Mouse (Mus musculus) midbrain, embryonic 10.5 days (tissue): ENCODE results near the gene Pglyrp1. TPM values are rescaled to one million over a fixed set of nuclear protein-coding genes. Genes with fewer than 3 reads are reported as not detected.
A peak's percentile ranks its signal among the peaks of the same experiment; 100 is the strongest.
"Not testable (repeated sequence)": the region's sequence is repeated elsewhere in the genome, so short reads cannot be mapped to it uniquely, and the experiment has no call there.

Experiments
- DNase-seq: peaks from one replicate; pipeline ENCODE4 v3.0.0-alpha.2; 2017; ENCODE audit warnings: low spot score
- H3K27ac ChIP-seq: fragments of 300-500 bp; sonication (generic); replicated peaks from 2 replicates; pipeline ENCODE4 v1.5.1; 2016; ENCODE audit warnings: mild to moderate bottlenecking
- H3K27me3 ChIP-seq: fragments of 300-500 bp; sonication (generic); 2 replicates; pipeline ENCODE4 v1.6.1; 2016; ENCODE audit warnings: low read depth, mild to moderate bottlenecking; ENCODE audit not compliant: poor library complexity, severe bottlenecking
- H3K36me3 ChIP-seq: fragments of 300-500 bp; sonication (generic); 2 replicates; pipeline ENCODE4 v1.6.1; 2016; ENCODE audit warnings: mild to moderate bottlenecking, moderate library complexity
- H3K4me1 ChIP-seq: fragments of 300-500 bp; sonication (generic); 2 replicates; pipeline ENCODE4 v1.6.1; 2016
- H3K4me3 ChIP-seq: fragments of 300-500 bp; sonication (generic); 2 replicates; pipeline ENCODE4 v1.5.1; 2016; ENCODE audit warnings: mild to moderate bottlenecking, moderate library complexity
- H3K9me3 ChIP-seq: fragments of 300-500 bp; sonication (generic); replicated peaks from 2 replicates; pipeline ENCODE4 v1.6.1; 2016; ENCODE audit warnings: mild to moderate bottlenecking
- WGBS: fragments of 180-500 bp; shearing (Covaris S2); methylation state at CpG from one replicate; pipeline ENCODE4 v1.1.7; 2016; 5-methylcytosine and 5-hydroxymethylcytosine counted together
- polyA plus RNA-seq: library from polyadenylated mRNA; unstranded; fragments of >200 nt; fragmentation: Nextera tagmentation; extraction: Ambion mirVana; gene quantifications from 2 replicates; pipeline ENCODE4 v1.2.1, GENCODE M21; 2016

Gene Pglyrp1
- 1.6 and 1.7 TPM in 2 replicates for polyA plus RNA-seq

DNA sequence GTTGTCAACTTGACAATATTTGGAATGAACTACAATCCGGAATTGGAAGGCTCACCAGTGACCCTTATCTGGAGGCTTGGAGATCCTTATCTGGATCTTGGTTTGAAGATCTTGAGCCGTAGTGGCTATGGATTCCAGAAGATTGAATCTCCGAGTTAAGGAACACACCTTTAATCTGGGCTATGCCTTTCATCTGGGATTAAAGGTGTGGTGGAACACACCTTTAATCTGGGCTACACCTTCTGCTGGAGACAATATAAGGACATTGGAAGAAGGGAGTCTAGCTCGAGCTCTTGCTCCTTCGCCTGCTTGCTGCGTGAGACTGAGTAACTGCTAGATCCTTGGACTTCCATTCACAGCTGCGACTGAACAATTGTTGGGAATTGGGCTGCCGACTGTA, at the start of gene Pglyrp1:
Gene Pglyrp1, plus strand, starts transcription at position 301 of the 400 bp plus-strand sequence.
- H3K27me3 ChIP-seq, H3K27ac ChIP-seq, H3K4me3 ChIP-seq, H3K36me3 ChIP-seq, DNase-seq: not testable (repeated sequence)
- 100% methylated on average over 1 of the region's 8 CpGs for WGBS
- H3K9me3 ChIP-seq: peaks cover 13% of the 10 kb centered on the region
- peaks cover 11% of the 10 kb centered on the region for H3K4me1 ChIP-seq

DNA sequence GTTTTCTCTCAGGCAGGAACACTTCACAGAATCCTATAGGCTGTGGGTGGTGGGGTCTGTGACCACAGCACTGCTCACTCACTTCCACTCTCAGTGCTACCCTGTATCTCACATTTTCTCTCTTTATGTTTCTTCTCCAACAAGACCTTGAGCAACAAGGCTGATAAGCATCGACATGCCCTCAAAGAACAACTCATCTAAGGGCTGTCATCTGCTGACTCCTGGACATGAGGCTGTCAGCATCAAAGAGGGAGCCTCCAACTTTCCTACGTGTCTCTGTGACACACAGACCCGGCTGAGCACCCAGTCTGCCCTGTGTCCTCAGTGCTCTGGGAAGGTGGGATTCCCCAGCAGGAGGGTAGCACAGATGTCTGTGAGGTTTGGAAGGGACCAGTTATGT, 49.6 kb upstream of the Pglyrp1 start, which contains the start of gene Psg17:
Gene Psg17, minus strand, starts transcription at position 101 of the 400 bp plus-strand sequence.
- Histone ChIP-seq H3K4me3 (no peak within 1 kb of the TSS), H3K9me3 (no peaks in the 10 kb centered on the region), H3K4me1 (no peaks in the 10 kb centered on the region), H3K36me3 (no peaks in the 10 kb centered on the region), H3K27ac (no peak within 1 kb of the TSS), H3K27me3 (no peaks in the 10 kb centered on the region)
- no peak for DNase-seq
- 75% methylated on average over 3 of the region's 3 CpGs for WGBS

DNA sequence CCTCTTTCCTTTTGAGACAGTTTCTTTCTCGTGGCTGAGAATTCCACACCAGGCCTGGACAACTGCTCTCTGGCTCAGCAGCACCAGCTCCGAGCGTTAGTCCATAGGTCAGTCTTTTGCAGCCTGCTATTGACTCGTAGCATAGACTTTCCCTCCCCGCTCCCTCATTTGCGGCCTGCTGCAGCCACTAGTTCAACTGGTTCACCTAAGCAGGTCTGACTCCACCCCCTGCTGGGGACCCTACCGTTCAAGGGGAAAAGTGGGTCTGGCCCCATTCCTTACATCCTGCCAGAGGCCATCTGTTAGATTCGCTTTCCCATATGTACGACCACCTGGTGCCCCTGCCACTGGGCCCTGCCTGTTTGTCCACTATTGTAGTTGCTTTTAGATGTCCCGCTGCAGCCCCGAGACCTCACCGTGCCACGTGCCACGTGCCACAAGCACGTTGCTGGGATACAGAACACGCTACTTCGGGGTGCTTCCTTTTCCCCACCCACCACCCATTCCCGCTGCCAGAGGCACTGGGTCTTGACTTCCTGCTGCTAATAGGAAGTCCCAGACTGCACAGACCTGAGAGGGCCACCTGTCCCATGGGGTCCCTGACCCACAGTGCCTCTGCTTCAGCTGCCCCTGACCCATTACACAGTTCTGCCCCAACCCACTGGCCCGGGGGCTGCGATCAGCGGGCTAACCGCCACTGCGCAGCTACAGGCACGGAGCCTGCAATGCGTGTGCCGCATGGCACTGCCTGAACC, 43.2 kb upstream of the Pglyrp1 start:
- Histone ChIP-seq H3K4me1 (peaks cover 7% of the 10 kb centered on the region), H3K4me3 (no peak overlapping the region), H3K36me3 (no peaks in the 10 kb centered on the region), H3K9me3 (no peaks in the 10 kb centered on the region; the same call in 1 of the 2 replicates), H3K27me3 (no peaks in the 10 kb centered on the region), H3K27ac (no peak overlapping the region)
- no peak for DNase-seq
- WGBS: 68% methylated on average over 26 of the region's 26 CpGs

DNA sequence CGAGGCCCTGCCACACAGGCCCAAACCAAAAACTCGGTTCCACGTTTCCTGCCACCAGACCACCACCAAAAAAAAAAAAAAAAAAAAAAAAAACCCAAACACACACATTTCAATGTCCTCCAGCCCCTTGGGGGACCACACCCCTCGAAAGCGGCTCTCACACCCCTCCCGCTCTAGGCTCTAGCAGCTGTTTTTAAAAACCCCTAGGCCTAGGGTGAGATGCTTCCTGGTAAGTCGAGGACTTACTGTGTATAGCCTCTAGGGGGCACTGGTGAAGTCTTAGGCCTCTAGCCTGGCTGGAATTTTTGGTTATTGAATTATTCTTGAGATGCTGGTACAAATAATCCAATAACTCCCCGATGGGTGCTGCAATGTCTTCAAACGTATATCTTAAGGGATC, 42.5 kb upstream of the Pglyrp1 start:
- H3K4me1 ChIP-seq: peaks cover 7% of the 10 kb centered on the region
- no peak for DNase-seq
- no peak overlapping the region for H3K4me3 ChIP-seq
- no peaks in the 10 kb centered on the region; the same call in 1 of the 2 replicates for H3K9me3 ChIP-seq
- H3K36me3 ChIP-seq: no peaks in the 10 kb centered on the region
- H3K27me3 ChIP-seq: no peaks in the 10 kb centered on the region
- no peak overlapping the region for H3K27ac ChIP-seq
- WGBS: 62% methylated on average over 9 of the region's 9 CpGs

DNA sequence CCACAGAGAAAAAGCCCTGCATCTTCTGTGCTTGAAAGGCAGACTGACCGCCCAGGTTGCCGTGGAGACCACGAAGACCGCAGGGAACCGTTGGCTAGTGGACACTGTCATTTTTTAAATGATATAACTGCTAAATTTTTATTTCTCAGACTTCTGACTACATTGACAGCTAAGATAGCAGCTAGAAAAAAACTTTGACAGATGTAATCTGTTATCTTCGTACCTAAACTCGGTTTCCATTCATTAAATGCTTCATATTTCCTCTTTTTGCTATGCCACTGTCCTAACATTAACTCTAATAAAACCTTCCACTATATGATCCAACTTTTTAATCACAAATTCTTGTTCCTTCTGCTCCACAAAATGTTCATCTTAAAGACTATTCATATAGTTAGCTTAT, 41.6 kb upstream of the Pglyrp1 start:
- Histone ChIP-seq H3K4me3 (no peak overlapping the region), H3K4me1 (peaks cover 7% of the 10 kb centered on the region), H3K9me3 (no peaks in the 10 kb centered on the region; the same call in 1 of the 2 replicates), H3K27ac (no peak overlapping the region), H3K36me3 (no peaks in the 10 kb centered on the region), H3K27me3 (no peaks in the 10 kb centered on the region)
- no peak for DNase-seq
- WGBS: 87% methylated on average over 7 of the region's 7 CpGs

DNA sequence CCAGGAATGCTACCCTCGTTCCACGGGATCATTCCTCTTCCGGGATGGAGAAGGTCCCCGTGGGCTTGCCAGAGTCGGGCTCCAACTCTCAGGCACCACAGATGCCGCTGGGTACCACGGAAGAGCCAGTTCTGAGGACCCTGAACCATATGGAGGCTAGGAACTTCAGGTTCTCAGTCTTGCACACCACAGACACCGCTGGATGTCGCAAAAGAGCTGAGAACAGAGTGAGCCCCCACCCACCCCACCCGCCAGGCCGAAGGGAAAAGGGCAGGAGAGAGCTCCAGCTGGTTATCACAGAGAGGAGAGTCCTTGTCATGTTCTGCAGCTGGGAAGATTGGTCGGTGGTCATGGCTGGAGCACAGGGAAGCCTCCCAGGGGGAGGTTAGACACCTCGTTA, 38.8 kb upstream of the Pglyrp1 start:
- Histone ChIP-seq H3K9me3 (no peaks in the 10 kb centered on the region; the same call in 1 of the 2 replicates), H3K27ac (no peak overlapping the region), H3K36me3 (no peaks in the 10 kb centered on the region), H3K4me1 (peaks cover 7% of the 10 kb centered on the region), H3K27me3 (no peaks in the 10 kb centered on the region), H3K4me3 (no peak overlapping the region)
- 45% methylated on average over 13 of the region's 13 CpGs for WGBS
- no peak for DNase-seq

DNA sequence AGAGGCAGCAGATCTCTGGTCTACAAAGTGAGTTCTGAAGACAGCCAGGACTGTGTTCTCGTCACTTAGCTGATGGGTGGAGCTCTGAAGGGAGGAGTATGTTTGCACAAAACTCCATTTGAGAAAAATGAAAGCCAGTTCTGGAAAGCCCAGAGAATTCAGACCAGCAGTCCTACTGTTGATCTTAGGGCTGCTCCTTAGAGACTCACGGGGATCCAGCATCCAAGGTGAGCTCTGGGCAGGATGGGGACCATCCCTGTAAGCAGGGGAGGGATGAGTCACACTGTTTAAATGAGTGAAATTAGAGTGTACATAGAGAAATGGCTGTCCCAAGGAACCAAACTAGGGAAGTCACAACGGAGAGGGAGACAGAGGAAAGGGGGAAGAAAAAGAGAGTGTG, 31.3 kb upstream of the Pglyrp1 start, which contains the start of gene Mill2:
Gene Mill2, plus strand, starts transcription at position 102 of the 400 bp plus-strand sequence.
- H3K9me3 ChIP-seq: no peaks in the 10 kb centered on the region
- DNase-seq: no peak
- H3K36me3 ChIP-seq: no peaks in the 10 kb centered on the region
- peaks cover 15% of the 10 kb centered on the region for H3K4me1 ChIP-seq
- H3K4me3 ChIP-seq: peak within 1 kb of the TSS; percentile 48
- 40% methylated on average over 3 of the region's 3 CpGs for WGBS
- H3K27me3 ChIP-seq: no peaks in the 10 kb centered on the region
- peak within 1 kb of the TSS; percentile 72 for H3K27ac ChIP-seq

DNA sequence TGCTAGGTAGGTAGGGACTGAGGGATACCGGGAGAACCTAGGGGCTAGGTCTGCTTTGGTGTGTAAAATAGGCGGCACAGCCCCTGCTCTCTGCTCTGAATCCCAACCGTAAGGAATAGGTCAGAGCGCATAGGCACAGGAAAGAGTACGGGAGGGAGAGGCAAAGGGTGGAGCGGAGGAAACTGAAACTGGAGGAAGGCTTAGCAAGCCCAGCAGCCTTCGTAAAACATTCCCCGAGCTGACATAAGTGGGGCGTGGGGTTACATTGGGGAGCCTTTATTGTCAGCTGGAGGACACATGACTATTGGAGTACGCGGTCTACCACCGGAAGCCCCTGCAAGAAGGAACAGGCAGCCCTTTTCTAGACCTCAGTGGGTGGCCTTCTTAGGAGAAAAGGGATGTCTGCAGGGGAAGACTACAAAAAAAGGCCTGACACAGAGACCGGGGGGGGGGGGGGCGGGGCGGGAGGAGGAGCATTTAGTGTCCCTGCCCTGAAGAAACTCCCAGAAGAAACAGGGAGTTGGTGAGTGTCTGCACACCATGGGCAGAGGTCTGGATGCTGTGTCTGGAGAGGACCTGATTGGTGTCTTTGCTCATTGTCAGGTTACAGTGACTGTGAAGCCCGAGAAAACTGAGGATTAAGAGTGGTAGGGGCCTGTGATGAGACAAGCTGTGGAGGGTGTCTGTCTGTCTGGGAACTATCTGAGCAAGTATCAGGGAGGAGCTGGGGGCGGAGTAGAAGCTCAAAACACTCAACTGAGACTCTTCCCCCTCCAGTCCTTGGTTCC, 30.6 kb upstream of the Pglyrp1 start:
- Histone ChIP-seq H3K27me3 (no peaks in the 10 kb centered on the region), H3K4me1 (peaks cover 15% of the 10 kb centered on the region), H3K27ac (peak overlapping the region; percentile 72), H3K9me3 (no peaks in the 10 kb centered on the region), H3K36me3 (no peaks in the 10 kb centered on the region), H3K4me3 (peak overlapping the region; percentile 48)
- peak; percentile 56 for DNase-seq
- 3% methylated on average over 15 of the region's 17 CpGs for WGBS

DNA sequence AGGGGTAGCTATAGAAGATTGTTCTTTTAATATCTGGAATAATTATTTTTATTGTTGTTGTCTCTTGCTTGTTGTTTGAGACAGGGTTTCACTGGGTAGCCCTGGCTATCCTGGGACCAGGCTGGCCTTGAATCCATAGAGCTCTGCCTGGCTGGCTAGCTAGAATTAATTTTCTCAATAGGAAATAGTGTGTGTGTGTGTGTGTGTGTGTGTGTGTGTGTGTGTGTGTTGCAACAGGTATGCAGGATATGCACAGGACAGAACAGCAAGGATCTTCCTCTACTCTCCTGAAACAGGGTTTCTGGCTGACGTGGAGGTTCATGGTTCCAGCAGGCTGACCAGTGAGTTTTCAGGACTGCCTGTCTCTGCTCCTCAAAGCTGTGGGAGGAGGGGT, 30.0 kb upstream of the Pglyrp1 start:
- 71% methylated on average over 1 of the region's 1 CpGs for WGBS
- Histone ChIP-seq H3K4me1 (peaks cover 15% of the 10 kb centered on the region), H3K9me3 (no peaks in the 10 kb centered on the region), H3K36me3 (no peaks in the 10 kb centered on the region), H3K27me3 (no peaks in the 10 kb centered on the region), H3K27ac (no peak overlapping the region), H3K4me3 (peak overlapping the region; percentile 48)
- no peak for DNase-seq

DNA sequence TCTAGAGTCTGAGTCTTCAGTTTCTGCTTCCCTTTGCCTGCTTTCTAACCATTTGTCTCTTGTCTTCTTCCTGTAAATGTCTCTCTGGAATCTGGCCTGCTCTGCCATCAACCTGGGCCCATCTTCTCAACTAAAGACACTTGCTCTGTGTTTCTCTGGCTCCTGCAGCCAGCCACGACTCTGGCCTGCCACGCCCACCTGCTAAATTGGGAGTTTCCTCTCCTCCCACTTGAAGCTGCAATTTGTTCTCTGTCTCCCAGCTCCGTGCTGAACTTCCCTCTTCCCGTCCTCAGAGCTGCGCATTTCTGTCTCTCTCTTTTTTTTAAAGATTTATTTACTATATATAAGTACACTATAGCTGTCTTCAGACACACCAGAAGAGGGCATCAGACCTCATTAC, 26.3 kb upstream of the Pglyrp1 start:
- no peaks in the 10 kb centered on the region for H3K27me3 ChIP-seq
- H3K4me3 ChIP-seq: no peak overlapping the region
- H3K4me1 ChIP-seq: peaks cover 14% of the 10 kb centered on the region
- H3K27ac ChIP-seq: no peak overlapping the region
- H3K36me3 ChIP-seq: no peaks in the 10 kb centered on the region
- WGBS: 48% methylated on average over 5 of the region's 5 CpGs
- DNase-seq: no peak
- H3K9me3 ChIP-seq: no peaks in the 10 kb centered on the region

DNA sequence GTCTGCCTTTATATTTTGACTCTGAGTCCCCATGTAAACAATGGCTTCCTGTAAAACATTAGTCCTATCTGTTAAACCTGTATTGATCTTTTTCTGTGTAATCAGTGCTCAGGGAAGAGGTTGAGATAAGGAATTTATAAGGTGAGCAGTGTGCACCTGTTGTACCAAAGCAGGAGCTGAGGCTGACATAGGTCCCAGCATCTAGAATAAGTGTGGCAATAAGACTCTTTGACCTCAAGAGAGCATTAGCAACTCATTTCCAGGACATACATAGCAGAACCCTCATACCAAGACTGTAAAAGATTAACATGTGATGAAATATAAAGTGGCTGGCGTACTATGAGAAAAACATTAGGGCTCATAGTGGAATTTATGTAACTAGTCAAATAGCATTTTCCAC, 22.7 kb upstream of the Pglyrp1 start:
- H3K27me3 ChIP-seq: no peaks in the 10 kb centered on the region
- H3K4me3 ChIP-seq: no peak overlapping the region
- H3K9me3 ChIP-seq: no peaks in the 10 kb centered on the region
- H3K27ac ChIP-seq: no peak overlapping the region
- H3K4me1 ChIP-seq: peaks cover 2% of the 10 kb centered on the region; the same call in 1 of the 2 replicates
- H3K36me3 ChIP-seq: no peaks in the 10 kb centered on the region
- DNase-seq: no peak
- WGBS: 94% methylated on average over 1 of the region's 1 CpGs

DNA sequence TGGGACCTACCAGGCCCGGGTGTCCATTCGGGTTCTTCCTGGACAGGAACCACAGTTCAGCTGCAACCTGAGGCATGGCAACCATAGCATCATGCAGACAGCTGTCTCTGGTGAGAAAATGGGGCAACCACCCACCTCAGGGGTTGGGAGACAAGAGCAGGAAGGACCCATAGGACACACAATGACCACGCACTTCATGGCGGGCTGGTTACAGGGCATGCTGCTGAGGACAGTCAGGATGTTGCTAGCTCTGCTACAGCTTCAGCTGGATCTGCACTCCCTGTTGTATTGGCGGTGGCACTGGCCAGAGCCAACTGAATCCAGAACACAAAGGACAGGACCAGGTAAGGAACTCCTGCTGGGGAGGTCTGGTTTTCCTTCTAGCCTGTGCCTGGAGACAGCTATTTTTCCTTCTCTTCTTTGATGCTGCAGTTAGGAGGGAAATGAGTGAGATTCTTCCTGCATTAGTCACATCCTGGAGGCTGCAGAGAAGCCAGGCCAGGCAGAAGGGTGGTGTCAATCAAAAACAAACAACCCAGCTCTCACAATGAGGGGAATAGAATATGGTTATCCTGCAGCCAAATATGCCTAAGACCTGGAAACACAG, 12.7 kb upstream of the Pglyrp1 start:
- no peak overlapping the region for H3K4me3 ChIP-seq
- 77% methylated on average over 5 of the region's 5 CpGs for WGBS
- peak overlapping the region; percentile 23; the same call in 1 of the 2 replicates for H3K27ac ChIP-seq
- no peaks in the 10 kb centered on the region for H3K27me3 ChIP-seq
- DNase-seq: no peak
- no peaks in the 10 kb centered on the region for H3K4me1 ChIP-seq
- 0 out of 2 replicates have a peak, but pooled peaks cover 6% of the 10 kb centered on the region for H3K9me3 ChIP-seq
- H3K36me3 ChIP-seq: no peaks in the 10 kb centered on the region
